Mouse (Mus musculus): Measurements from ENCODE around the gene Fkbp8. TPM values are rescaled to one million over a fixed set of nuclear protein-coding genes. Genes with fewer than 3 reads are reported as not detected.

Fkbp8 gene
- polyA plus RNA-seq (2012; ENCODE audit: low replicate concordance), result 1,600 and 2,800 TPM in 2 replicates

DNA sequence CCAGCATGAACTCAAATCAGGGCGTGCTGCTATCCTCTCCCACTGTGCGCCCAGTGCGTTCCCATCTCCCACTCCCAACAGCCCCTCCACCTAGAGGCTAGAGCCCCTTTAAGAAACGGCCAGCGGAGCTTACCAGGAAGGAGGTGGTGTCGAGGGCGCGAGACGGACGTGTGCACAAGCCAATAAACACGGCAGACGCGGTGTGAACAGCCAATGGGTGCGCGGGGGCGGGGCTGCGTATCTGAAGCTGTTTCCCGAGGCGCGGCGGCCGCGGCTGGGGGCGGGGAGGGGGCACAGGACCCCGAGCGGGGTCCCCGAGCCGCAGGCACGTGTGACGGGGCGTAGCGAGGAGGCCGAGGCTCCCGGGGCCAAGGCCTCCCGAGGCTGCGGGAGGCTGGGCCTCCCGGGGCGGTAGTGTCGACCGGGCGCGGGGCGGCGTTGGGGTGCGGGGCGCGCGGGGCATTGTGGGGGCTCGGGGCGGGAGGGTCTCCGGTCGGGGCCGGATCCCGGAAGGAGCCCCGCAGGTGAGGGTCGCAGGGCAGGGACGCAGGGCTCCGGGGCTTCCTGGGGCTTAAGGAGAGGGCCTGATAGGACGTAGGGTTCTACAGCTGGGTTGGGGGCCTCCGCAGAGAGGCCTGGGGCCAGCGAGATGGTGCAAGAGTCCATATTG lies at the start of gene Fkbp8, which contains the start of gene Kxd1:
Fkbp8 (plus strand) TSS at position 213 of the 670 bp plus-strand sequence.
Kxd1 (minus strand) TSS at position 445 of the 670 bp plus-strand sequence.

GRCm38 (mm10) chr8:70486941-70487520 lies 40.5 kb upstream of the Fkbp8 start, which contains the start of gene Tmem59l:
TSS of gene Tmem59l (minus strand) at chr8:70487358.

GRCm38 (mm10) chr8:70492664-70493640 lies 34.6 kb upstream of the Fkbp8 start, which contains the start of gene Crlf1:
TSS of gene Crlf1 (plus strand) at chr8:70493158.

DNA sequence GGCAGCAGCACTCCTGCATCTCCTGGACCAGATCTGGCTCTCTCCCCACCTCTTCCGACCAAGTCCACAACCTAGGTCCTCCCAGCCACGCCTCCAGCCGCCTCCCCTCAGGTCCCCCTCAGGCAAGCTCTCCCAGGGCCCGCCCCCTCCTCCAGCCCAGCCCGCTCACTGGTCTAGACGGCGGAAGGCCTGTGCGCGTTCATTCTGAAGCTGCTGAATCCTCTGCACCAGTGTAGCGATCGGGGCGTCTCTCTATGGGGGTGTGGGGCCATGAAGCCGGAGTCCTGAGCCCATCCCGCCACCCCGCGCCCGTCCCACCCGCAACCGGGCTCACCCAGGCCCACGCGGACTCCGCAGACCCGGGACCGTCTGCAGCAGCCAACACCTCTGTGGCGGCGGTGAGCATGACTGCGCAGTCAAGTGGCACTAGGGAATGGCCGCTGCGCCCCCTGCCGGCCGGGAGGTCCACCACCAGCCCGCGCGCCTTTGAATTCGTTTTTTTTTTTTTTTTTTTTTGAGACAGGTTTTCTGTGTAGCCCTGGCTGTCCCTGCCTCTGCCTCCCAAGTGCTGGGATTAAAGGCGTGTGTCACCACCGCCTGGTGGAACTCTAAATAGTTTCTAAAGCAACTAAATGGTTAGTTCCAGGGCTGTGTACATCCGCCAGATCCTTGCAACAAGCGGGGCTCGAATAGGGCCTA lies 21.0 kb upstream of the Fkbp8 start, which contains the start of gene Rex1bd:
Rex1bd (minus strand) TSS at position 425 of the 699 bp plus-strand sequence.

GRCm38 (mm10) chr8:70510228-70510915 lies 17.2 kb upstream of the Fkbp8 start, which contains the start of gene Uba52:
TSS of gene Uba52 (minus strand) at chr8:70510801.

DNA sequence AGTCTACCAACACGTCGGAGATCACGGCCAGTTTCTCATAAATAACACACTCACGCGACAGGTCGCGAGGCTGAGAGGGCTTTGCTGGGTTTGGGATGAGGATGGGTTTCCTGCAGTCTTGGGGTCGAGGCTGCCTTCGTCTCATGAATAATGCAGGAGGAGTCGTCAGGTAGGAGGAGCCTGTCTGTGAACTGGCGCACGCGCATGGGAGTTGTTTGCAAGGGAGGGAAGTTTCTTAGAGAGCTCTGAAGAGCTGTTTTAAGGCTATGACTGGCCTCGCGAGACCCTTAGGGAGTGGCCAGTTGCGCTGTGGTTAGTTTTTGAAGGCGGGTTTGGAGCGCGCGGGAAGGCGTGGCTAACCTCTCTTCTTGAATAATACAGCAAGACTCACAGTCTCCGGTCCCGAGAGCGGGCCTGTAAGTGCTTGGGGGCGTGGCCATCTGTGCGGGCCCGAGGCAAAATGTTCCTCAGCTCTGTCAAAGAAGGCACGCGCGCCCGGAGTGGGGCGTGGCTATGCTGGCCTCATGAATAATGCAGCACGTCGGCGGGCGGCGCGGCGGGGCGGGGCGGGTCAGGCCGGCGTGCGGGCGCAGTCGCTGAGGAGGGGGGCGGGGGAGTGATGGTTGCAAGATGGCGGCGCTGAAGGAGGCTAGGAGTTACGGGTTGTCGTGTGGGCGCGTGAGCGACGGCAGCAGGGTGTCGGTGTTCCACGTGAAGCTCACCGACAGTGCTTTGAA lies 11.7 kb downstream of the Fkbp8 start, which contains the start of gene Ell:
Ell (plus strand) TSS at position 381 of the 737 bp plus-strand sequence.

Other genes starting within 250 kb of the Fkbp8 start
- 10.6 and 12.3 TPM in 2 replicates for gene Homer3, start 244.9 kb upstream of the Fkbp8 start, polyA plus RNA-seq (2012; ENCODE audit: low replicate concordance)
- 40.0 and 63.8 TPM in 2 replicates for gene Ddx49, start 225.2 kb upstream of the Fkbp8 start, polyA plus RNA-seq (2012; ENCODE audit: low replicate concordance)
- gene Cope, start 225.2 kb upstream of the Fkbp8 start, polyA plus RNA-seq (2012; ENCODE audit: low replicate concordance), result 154 and 182 TPM in 2 replicates
- 0.18 and 0.51 TPM in 2 replicates for gene Cers1, start 211.9 kb upstream of the Fkbp8 start, polyA plus RNA-seq (2012; ENCODE audit: low replicate concordance)
- gene Gdf1, start 197.9 kb upstream of the Fkbp8 start, polyA plus RNA-seq (2012; ENCODE audit: low replicate concordance), result 0.46 and 0.52 TPM in 2 replicates
- 154 and 179 TPM in 2 replicates for gene Upf1, start 174.4 kb upstream of the Fkbp8 start, polyA plus RNA-seq (2012; ENCODE audit: low replicate concordance)
- gene Comp, start 154.2 kb upstream of the Fkbp8 start, polyA plus RNA-seq (2012; ENCODE audit: low replicate concordance), result not detected in 2 replicates
- gene Crtc1, start 88.1 kb upstream of the Fkbp8 start, polyA plus RNA-seq (2012; ENCODE audit: low replicate concordance), result 25.6 and 26.0 TPM in 2 replicates
- 4.6 and 9.6 TPM in 2 replicates for gene Klhl26, start 50.8 kb upstream of the Fkbp8 start, polyA plus RNA-seq (2012; ENCODE audit: low replicate concordance)
- gene Tmem59l, start 40.4 kb upstream of the Fkbp8 start, polyA plus RNA-seq (2012; ENCODE audit: low replicate concordance), result not detected in 2 replicates
- gene Crlf1, start 34.6 kb upstream of the Fkbp8 start, polyA plus RNA-seq (2012; ENCODE audit: low replicate concordance), result 3.6 and 4.1 TPM in 2 replicates
- 130 and 308 TPM in 2 replicates for gene Rex1bd, start 21.0 kb upstream of the Fkbp8 start, polyA plus RNA-seq (2012; ENCODE audit: low replicate concordance)
- gene Uba52, start 16.9 kb upstream of the Fkbp8 start, polyA plus RNA-seq (2012; ENCODE audit: low replicate concordance), result 338 and 558 TPM in 2 replicates
- gene Kxd1, start 232 bp downstream of the Fkbp8 start, polyA plus RNA-seq (2012; ENCODE audit: low replicate concordance), result 30.5 and 31.3 TPM in 2 replicates
- gene Ell, start 11.7 kb downstream of the Fkbp8 start, polyA plus RNA-seq (2012; ENCODE audit: low replicate concordance), result 42.1 and 42.5 TPM in 2 replicates
- 253 and 312 TPM in 2 replicates for gene Isyna1, start 66.6 kb downstream of the Fkbp8 start, polyA plus RNA-seq (2012; ENCODE audit: low replicate concordance)
- gene Ssbp4, start 81.1 kb downstream of the Fkbp8 start, polyA plus RNA-seq (2012; ENCODE audit: low replicate concordance), result 1,745 and 3,628 TPM in 2 replicates
- gene Lrrc25, start 88.4 kb downstream of the Fkbp8 start, polyA plus RNA-seq (2012; ENCODE audit: low replicate concordance), result 12.7 and 15.0 TPM in 2 replicates
- 8.6 and 17.1 TPM in 2 replicates for gene Gdf15, start 104.7 kb downstream of the Fkbp8 start, polyA plus RNA-seq (2012; ENCODE audit: low replicate concordance)
- gene Pgpep1, start 132.7 kb downstream of the Fkbp8 start, polyA plus RNA-seq (2012; ENCODE audit: low replicate concordance), result 3.0 and 4.7 TPM in 2 replicates
- gene Lsm4, start 145.5 kb downstream of the Fkbp8 start, polyA plus RNA-seq (2012; ENCODE audit: low replicate concordance), result 259 and 742 TPM in 2 replicates
- 585 and 1,357 TPM in 2 replicates for gene Jund, start 171.2 kb downstream of the Fkbp8 start, polyA plus RNA-seq (2012; ENCODE audit: low replicate concordance)
- not detected in 2 replicates for gene Iqcn, start 175.7 kb downstream of the Fkbp8 start, polyA plus RNA-seq (2012; ENCODE audit: low replicate concordance)
- gene Gm3336, start 190.8 kb downstream of the Fkbp8 start, polyA plus RNA-seq (2012; ENCODE audit: low replicate concordance), result not detected in 2 replicates
- 0.76 and 0.99 TPM in 2 replicates for gene Pde4c, start 196.0 kb downstream of the Fkbp8 start, polyA plus RNA-seq (2012; ENCODE audit: low replicate concordance)
- 20.7 and 31.8 TPM in 2 replicates for gene Rab3a, start 227.0 kb downstream of the Fkbp8 start, polyA plus RNA-seq (2012; ENCODE audit: low replicate concordance)
- gene Mpv17l2, start 233.2 kb downstream of the Fkbp8 start, polyA plus RNA-seq (2012; ENCODE audit: low replicate concordance), result 124 and 154 TPM in 2 replicates
- 120 and 128 TPM in 2 replicates for gene Pik3r2, start 249.0 kb downstream of the Fkbp8 start, polyA plus RNA-seq (2012; ENCODE audit: low replicate concordance)

Measured in leukemia stem cell, adult 10-12 weeks (primary cell).